Mouse (Mus musculus): ENCODE data around the gene Lce1a1. TPM values are rescaled to one million over a fixed set of nuclear protein-coding genes. Genes with fewer than 3 reads are reported as not detected.

The Lce1a1 gene
- polyA plus RNA-seq, 1 experiment, result not detected

GRCm38 (mm10) chr3:92638653-92638991, 9.5 kb downstream of the Lce1a1 start:
- Histone ChIP-seq H3K27ac (ENCODE audit: control insufficient read depth, insufficient read depth, low read depth, low read length, poor library complexity) (no peak overlapping the region), H3K4me1 (ENCODE audit: control insufficient read depth, insufficient read depth, low read length) (no peaks in the 10 kb centered on the region), H3K4me3 (replicated peaks; ENCODE audit: control insufficient read depth, low read depth, low read length) (no peak overlapping the region)
- TF ChIP-seq CTCF (IDR thresholded peaks at IDR 0.05; ENCODE audit: control insufficient read depth, insufficient read depth, low read length), result no peak
- no peak for TF ChIP-seq POLR2A (IDR thresholded peaks at IDR 0.05; ENCODE audit: borderline replicate concordance, control insufficient read depth, low read depth, low read length)
- 73% methylated on average over 3 of the region's 3 CpGs for WGBS

GRCm38 (mm10) chr3:92637745-92638652, 10.1 kb downstream of the Lce1a1 start:
- no peaks in the 10 kb centered on the region for H3K4me1 ChIP-seq (ENCODE audit: control insufficient read depth, insufficient read depth, low read length)
- no peak for TF ChIP-seq CTCF (IDR thresholded peaks at IDR 0.05; ENCODE audit: control insufficient read depth, insufficient read depth, low read length)
- no peak for TF ChIP-seq POLR2A (IDR thresholded peaks at IDR 0.05; ENCODE audit: borderline replicate concordance, control insufficient read depth, low read depth, low read length)
- WGBS, result 39% methylated on average over 1 of the region's 1 CpGs
- no peak overlapping the region for H3K27ac ChIP-seq (ENCODE audit: control insufficient read depth, insufficient read depth, low read depth, low read length, poor library complexity)
- no peak overlapping the region for H3K4me3 ChIP-seq (replicated peaks; ENCODE audit: control insufficient read depth, low read depth, low read length)

- H3K27ac ChIP-seq (ENCODE audit: control insufficient read depth, insufficient read depth, low read depth, low read length, poor library complexity), result no peak within 1 kb of the TSS
- H3K4me1 ChIP-seq (ENCODE audit: control insufficient read depth, insufficient read depth, low read length), result no peaks in the 10 kb centered on the region
- 64% methylated on average over 2 of the region's 2 CpGs for WGBS
- no peak within 1 kb of the TSS for H3K4me3 ChIP-seq (replicated peaks; ENCODE audit: control insufficient read depth, low read depth, low read length)
- TF ChIP-seq CTCF (IDR thresholded peaks at IDR 0.05; ENCODE audit: control insufficient read depth, insufficient read depth, low read length) (no peak), POLR2A (IDR thresholded peaks at IDR 0.05; ENCODE audit: borderline replicate concordance, control insufficient read depth, low read depth, low read length) (no peak)
These were observed 26.5 kb downstream of the Lce1a1 start, which contains the start of gene Lce6a for GRCm38 (mm10) chr3:92621560-92621959. Lce6a (minus strand) TSS chr3:92621660.

GRCm38 (mm10) chr3:92609804-92610203, 38.3 kb downstream of the Lce1a1 start:
- Histone ChIP-seq H3K4me3 (replicated peaks; ENCODE audit: control insufficient read depth, low read depth, low read length) (no peak overlapping the region), H3K27ac (ENCODE audit: control insufficient read depth, insufficient read depth, low read depth, low read length, poor library complexity) (no peak overlapping the region), H3K4me1 (ENCODE audit: control insufficient read depth, insufficient read depth, low read length) (no peaks in the 10 kb centered on the region)
- WGBS, result 36% methylated on average over 1 of the region's 1 CpGs
- TF ChIP-seq POLR2A (IDR thresholded peaks at IDR 0.05; ENCODE audit: borderline replicate concordance, control insufficient read depth, low read depth, low read length) (no peak), CTCF (IDR thresholded peaks at IDR 0.05; ENCODE audit: control insufficient read depth, insufficient read depth, low read length) (no peak)

GRCm38 (mm10) chr3:92607392-92607791, 40.7 kb downstream of the Lce1a1 start, which contains the start of gene 2210017I01Rik:
2210017I01Rik (minus strand) TSS chr3:92607492.
- Histone ChIP-seq H3K4me3 (replicated peaks; ENCODE audit: control insufficient read depth, low read depth, low read length) (no peak within 1 kb of the TSS), H3K27ac (ENCODE audit: control insufficient read depth, insufficient read depth, low read depth, low read length, poor library complexity) (no peak within 1 kb of the TSS), H3K4me1 (ENCODE audit: control insufficient read depth, insufficient read depth, low read length) (no peaks in the 10 kb centered on the region)
- TF ChIP-seq POLR2A (IDR thresholded peaks at IDR 0.05; ENCODE audit: borderline replicate concordance, control insufficient read depth, low read depth, low read length) (no peak), CTCF (IDR thresholded peaks at IDR 0.05; ENCODE audit: control insufficient read depth, insufficient read depth, low read length) (no peak)

- TF ChIP-seq CTCF (IDR thresholded peaks at IDR 0.05; ENCODE audit: control insufficient read depth, insufficient read depth, low read length) (no peak), POLR2A (IDR thresholded peaks at IDR 0.05; ENCODE audit: borderline replicate concordance, control insufficient read depth, low read depth, low read length) (no peak)
- Histone ChIP-seq H3K4me1 (ENCODE audit: control insufficient read depth, insufficient read depth, low read length) (no peaks in the 10 kb centered on the region), H3K4me3 (replicated peaks; ENCODE audit: control insufficient read depth, low read depth, low read length) (no peak overlapping the region), H3K27ac (ENCODE audit: control insufficient read depth, insufficient read depth, low read depth, low read length, poor library complexity) (no peak overlapping the region)
- 40% methylated on average over 1 of the region's 1 CpGs for WGBS
These were observed 45.9 kb downstream of the Lce1a1 start for GRCm38 (mm10) chr3:92602169-92602568.

GRCm38 (mm10) chr3:92600456-92600855, 47.7 kb downstream of the Lce1a1 start:
- WGBS, result 45% methylated on average over 1 of the region's 1 CpGs
- Histone ChIP-seq H3K4me3 (replicated peaks; ENCODE audit: control insufficient read depth, low read depth, low read length) (no peak overlapping the region), H3K4me1 (ENCODE audit: control insufficient read depth, insufficient read depth, low read length) (no peaks in the 10 kb centered on the region), H3K27ac (ENCODE audit: control insufficient read depth, insufficient read depth, low read depth, low read length, poor library complexity) (no peak overlapping the region)
- TF ChIP-seq POLR2A (IDR thresholded peaks at IDR 0.05; ENCODE audit: borderline replicate concordance, control insufficient read depth, low read depth, low read length), result no peak

- no peak overlapping the region for H3K27ac ChIP-seq (ENCODE audit: control insufficient read depth, insufficient read depth, low read depth, low read length, poor library complexity)
- no peak overlapping the region for H3K4me3 ChIP-seq (replicated peaks; ENCODE audit: control insufficient read depth, low read depth, low read length)
- no peaks in the 10 kb centered on the region for H3K4me1 ChIP-seq (ENCODE audit: control insufficient read depth, insufficient read depth, low read length)
- no peak for TF ChIP-seq POLR2A (IDR thresholded peaks at IDR 0.05; ENCODE audit: borderline replicate concordance, control insufficient read depth, low read depth, low read length)
- TF ChIP-seq CTCF (IDR thresholded peaks at IDR 0.05; ENCODE audit: control insufficient read depth, insufficient read depth, low read length), result no peak
These were observed 48.1 kb downstream of the Lce1a1 start for GRCm38 (mm10) chr3:92599973-92600372.

All from bone marrow, adult 2 months (tissue).